Mouse (Mus musculus): ENCODE data around the gene Max.

- TF ChIP-seq CTCF (IDR thresholded peaks at IDR 0.05; ENCODE audit: borderline replicate concordance, insufficient read depth, low read length): no peak
- no peak for TF ChIP-seq POLR2A (IDR thresholded peaks at IDR 0.05; ENCODE audit: low read depth, low read length)
Measured at GRCm38 (mm10) chr12:76896566-76896965, 65.4 kb downstream of the Max start.
